Mouse (Mus musculus) adrenal gland, adult (tissue): ENCODE measurements at regions not wholly inside any gene's neighbourhood (a gene's known extent, or its start where the extent isn't known, plus 50 kb on each side); places are given as distances from the start of the nearest gene placed in this dataset.

Source experiments
- DNase-seq, 2 experiments: peaks; one replicate each; pipeline ENCODE4 v3.0.0; 2022 to 2023; ENCODE audit warnings: low spot score in 1 of 2; ENCODE audit not compliant: inconsistent age in 2 of 2

DNA sequence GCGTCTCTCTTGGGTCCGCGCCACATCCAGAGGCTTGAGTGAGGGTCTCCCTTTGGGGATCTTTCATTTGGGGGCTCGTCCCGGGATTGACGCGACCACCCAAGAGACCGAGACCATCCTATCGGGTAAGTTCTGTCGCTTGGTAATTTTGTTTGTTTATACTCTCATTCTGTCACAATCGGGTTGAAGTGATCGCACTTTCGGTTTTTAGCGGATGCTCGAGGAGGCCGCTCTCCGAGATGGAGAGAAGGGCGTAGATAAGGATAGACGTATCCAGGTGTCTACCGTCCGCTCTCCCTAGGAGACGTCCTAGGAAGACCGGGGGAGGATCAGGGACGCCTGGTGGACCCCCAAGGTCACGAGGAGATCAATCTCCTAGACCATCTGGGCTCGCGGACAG is 199.3 kb upstream of the Mrpl21 start:
- DNase-seq: peak; percentile 25 to 72

DNA sequence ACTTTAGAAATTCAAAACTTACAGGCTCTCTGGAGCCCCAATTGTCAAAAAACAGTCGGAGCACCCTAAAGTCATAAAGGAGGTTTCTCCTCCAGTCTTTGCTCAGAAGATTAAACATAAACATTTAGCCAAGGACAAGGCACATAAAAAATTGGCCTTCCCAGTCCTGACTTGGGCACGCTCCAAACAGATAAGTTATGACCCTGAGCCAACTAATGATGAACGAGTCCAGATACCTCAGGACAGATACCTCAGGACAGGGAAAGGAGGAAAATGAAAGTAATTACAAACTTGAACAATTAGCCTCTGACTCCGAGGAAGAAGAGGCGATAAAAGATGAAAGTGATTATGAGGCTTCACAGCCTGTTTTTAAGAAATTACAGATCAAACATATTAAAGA is 190.9 kb upstream of the Mrpl21 start:
- peak; percentile 24 to 79 for DNase-seq
